Mouse (Mus musculus) forebrain, postnatal 0 days (tissue): ENCODE data around the gene Tnik. TPM values are rescaled to one million over a fixed set of nuclear protein-coding genes. Genes with fewer than 3 reads are reported as not detected.

Experiments used
- ATAC-seq: fragments of 200-750 bp; cut with Nextera tagmentation; 2 replicates; pipeline ENCODE4 v1.8.0; 2017; ENCODE audit warnings: mild to moderate bottlenecking, moderate library complexity
- DNase-seq: peaks from one replicate; pipeline ENCODE4 v3.0.0-alpha.2; 2015
- H3K27ac ChIP-seq: fragments of 300-500 bp; sonication (generic); 2 replicates; pipeline ENCODE4 v1.5.1; 2014; ENCODE audit warnings: low read depth, mild to moderate bottlenecking, antibody characterized with exemption, low read length, moderate library complexity, mixed read lengths
- H3K27me3 ChIP-seq: fragments of 300-500 bp; sonication (generic); 2 replicates; pipeline ENCODE4 v1.6.1; 2014; ENCODE audit warnings: mild to moderate bottlenecking, low read length, mixed read lengths; ENCODE audit not compliant: insufficient read depth
- H3K36me3 ChIP-seq: fragments of 300-500 bp; sonication (generic); 2 replicates; pipeline ENCODE4 v1.6.1; 2014; ENCODE audit warnings: mild to moderate bottlenecking, moderate library complexity; ENCODE audit not compliant: insufficient read depth
- H3K4me1 ChIP-seq: fragments of 300-500 bp; sonication (generic); 2 replicates; pipeline ENCODE4 v1.6.1; 2014; ENCODE audit warnings: antibody characterized with exemption; ENCODE audit not compliant: insufficient read depth
- H3K4me2 ChIP-seq: fragments of 300-500 bp; sonication (generic); 2 replicates; pipeline ENCODE4 v1.6.1; 2014; ENCODE audit warnings: low read depth, mild to moderate bottlenecking, moderate library complexity
- H3K4me3 ChIP-seq: fragments of 300-500 bp; sonication (generic); 2 replicates; pipeline ENCODE4 v1.5.1; 2014; ENCODE audit warnings: low read depth, low read length, mixed read lengths
- H3K9ac ChIP-seq: fragments of 300-500 bp; sonication (generic); 2 replicates; pipeline ENCODE4 v1.6.1; 2014; ENCODE audit warnings: mild to moderate bottlenecking
- H3K9me3 ChIP-seq: fragments of 300-500 bp; sonication (generic); 2 replicates; pipeline ENCODE4 v1.6.1; 2016; ENCODE audit warnings: low read length
- CTCF ChIP-seq: sonication (generic); IDR thresholded peaks from 2 replicates; pipeline ENCODE4 v1.5.1; 2016; ENCODE audit warnings: antibody characterized with exemption, control low read depth, low read depth
- WGBS: fragments of 180-500 bp; shearing (Covaris S2); extraction: QIAGEN DNeasy Blood & Tissue Kit; methylation state at CpG from one replicate; pipeline ENCODE4 v1.1.7; 2014; 5-methylcytosine and 5-hydroxymethylcytosine counted together
- polyA plus RNA-seq: library from polyadenylated mRNA; unstranded; fragments of >200 nt; fragmentation: Nextera tagmentation; extraction: Ambion mirVana; gene quantifications from 2 replicates; pipeline ENCODE4 v1.2.1, GENCODE M21; 2015
- total RNA-seq: library from RNA; depleted of rRNA; stranded (reverse); fragments of >200 nt; gene quantifications from 2 replicates; pipeline ENCODE4 v1.2.3, GENCODE M21; 2014

The Tnik gene
- total and polyA plus RNA-seq, 2 experiments from 2014 or later, result 43.0 to 125 TPM

GRCm38 (mm10) chr3:28643252-28643947, 380.4 kb downstream of the Tnik start:
- H3K27me3 ChIP-seq, result no peaks in the 10 kb centered on the region
- peak; percentile 30; the same call in 1 of the 2 replicates for ATAC-seq
- H3K36me3 ChIP-seq, result peaks cover 30% of the 10 kb centered on the region
- no peak overlapping the region for H3K9ac ChIP-seq
- H3K9me3 ChIP-seq, result no peaks in the 10 kb centered on the region
- no peak for DNase-seq
- no peak for TF ChIP-seq CTCF
- no peak overlapping the region for H3K4me3 ChIP-seq
- H3K4me2 ChIP-seq, result no peak overlapping the region
- H3K27ac ChIP-seq, result no peak overlapping the region
- no peaks in the 10 kb centered on the region for H3K4me1 ChIP-seq
- 79% methylated on average over 9 of the region's 9 CpGs for WGBS

DNA sequence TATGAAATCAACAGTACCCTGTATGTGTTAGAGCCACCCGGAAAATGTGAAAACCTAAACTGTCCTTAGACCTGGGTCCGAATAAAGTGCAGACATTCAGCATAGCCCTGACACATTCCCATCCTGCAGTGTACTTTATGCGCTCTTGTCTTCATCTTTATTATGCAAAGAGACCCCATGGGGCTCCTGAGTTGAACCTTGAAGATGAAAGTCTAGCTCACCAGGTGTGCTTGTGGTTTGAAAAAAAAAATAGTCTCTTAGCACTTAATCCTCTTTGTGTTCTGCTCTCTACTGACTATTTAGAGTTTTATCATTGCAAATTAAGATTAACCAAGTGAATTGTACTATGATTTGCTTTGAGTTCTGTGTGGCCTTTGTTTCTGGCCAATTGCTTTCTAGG, 389.6 kb downstream of the Tnik start:
- ATAC-seq (no peak), DNase-seq (no peak)
- H3K27ac ChIP-seq, result no peak overlapping the region
- 52% methylated on average over 3 of the region's 3 CpGs for WGBS
- peaks cover 65% of the 10 kb centered on the region for H3K36me3 ChIP-seq
- no peak for TF ChIP-seq CTCF
- no peak overlapping the region for H3K9ac ChIP-seq
- no peaks in the 10 kb centered on the region for H3K9me3 ChIP-seq
- H3K4me3 ChIP-seq, result no peak overlapping the region
- H3K4me2 ChIP-seq, result no peak overlapping the region
- H3K27me3 ChIP-seq, result no peaks in the 10 kb centered on the region
- H3K4me1 ChIP-seq, result no peaks in the 10 kb centered on the region

- no peak for DNase-seq
- 77% methylated on average over 3 of the region's 3 CpGs for WGBS
- TF ChIP-seq CTCF, result no peak
These were observed 390.0 kb downstream of the Tnik start for GRCm38 (mm10) chr3:28653043-28653442.

GRCm38 (mm10) chr3:28654740-28655139, 391.7 kb downstream of the Tnik start:
- Histone ChIP-seq H3K27me3 (no peaks in the 10 kb centered on the region), H3K4me2 (no peak overlapping the region), H3K9me3 (no peaks in the 10 kb centered on the region), H3K4me3 (no peak overlapping the region), H3K4me1 (no peaks in the 10 kb centered on the region), H3K27ac (no peak overlapping the region), H3K36me3 (peaks cover 54% of the 10 kb centered on the region), H3K9ac (no peak overlapping the region)
- ATAC-seq (no peak), DNase-seq (no peak)
- TF ChIP-seq CTCF, result no peak

More at GRCm38 (mm10) chr3:28653043-28653442, 390.0 kb downstream of the Tnik start:
- no peak for ATAC-seq
- H3K36me3 ChIP-seq, result peaks cover 66% of the 10 kb centered on the region
- no peaks in the 10 kb centered on the region for H3K9me3 ChIP-seq
- H3K9ac ChIP-seq, result no peak overlapping the region
- no peak overlapping the region for H3K27ac ChIP-seq
- no peak overlapping the region for H3K4me2 ChIP-seq
- no peaks in the 10 kb centered on the region for H3K4me1 ChIP-seq
- H3K4me3 ChIP-seq, result no peak overlapping the region
- no peaks in the 10 kb centered on the region for H3K27me3 ChIP-seq

DNA sequence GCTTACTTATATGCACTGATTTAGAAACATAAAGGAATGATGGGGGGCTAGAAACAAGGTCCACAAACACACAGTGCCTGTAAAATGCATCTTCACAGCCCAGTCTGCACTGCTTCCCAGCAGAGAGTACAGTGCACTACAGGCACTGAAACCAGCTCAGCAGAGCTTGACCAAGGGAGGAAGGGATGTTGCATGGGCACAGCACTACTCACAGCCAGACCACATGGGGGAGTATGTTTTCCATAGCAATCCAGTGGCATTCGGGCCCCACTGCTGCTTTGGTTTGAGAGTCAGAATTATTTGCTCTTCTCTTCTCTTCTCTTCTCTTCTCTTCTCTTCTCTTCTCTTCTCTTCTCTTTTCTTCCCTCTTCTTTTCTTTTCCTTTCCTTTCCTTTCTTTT, 395.3 kb downstream of the Tnik start:
- Histone ChIP-seq H3K27ac (no peak overlapping the region), H3K9ac (no peak overlapping the region), H3K36me3 (peaks cover 47% of the 10 kb centered on the region), H3K4me2 (no peak overlapping the region), H3K9me3 (no peaks in the 10 kb centered on the region), H3K4me3 (no peak overlapping the region), H3K4me1 (no peaks in the 10 kb centered on the region), H3K27me3 (no peaks in the 10 kb centered on the region)
- ATAC-seq (no peak), DNase-seq (no peak)
- TF ChIP-seq CTCF, result peak; percentile 32
- WGBS, result 50% methylated on average over 1 of the region's 1 CpGs

- Histone ChIP-seq H3K27me3 (no peaks in the 10 kb centered on the region), H3K36me3 (no peaks in the 10 kb centered on the region), H3K27ac (no peak overlapping the region), H3K4me3 (no peak overlapping the region), H3K9me3 (no peaks in the 10 kb centered on the region), H3K9ac (no peak overlapping the region), H3K4me1 (no peaks in the 10 kb centered on the region), H3K4me2 (no peak overlapping the region)
- 38% methylated on average over 7 of the region's 7 CpGs for WGBS
- ATAC-seq (peak; percentile 32; the same call in 1 of the 2 replicates), DNase-seq (no peak)
- TF ChIP-seq CTCF, result no peak
These were observed 417.8 kb downstream of the Tnik start for GRCm38 (mm10) chr3:28680851-28681250.

GRCm38 (mm10) chr3:28681866-28682265, 418.9 kb downstream of the Tnik start:
- 64% methylated on average over 6 of the region's 6 CpGs for WGBS
- ATAC-seq, result no peak
- TF ChIP-seq CTCF, result no peak

More at GRCm38 (mm10) chr3:28681866-28682265, 418.9 kb downstream of the Tnik start:
- Histone ChIP-seq H3K4me3 (no peak overlapping the region), H3K9me3 (no peaks in the 10 kb centered on the region), H3K27ac (no peak overlapping the region), H3K4me1 (no peaks in the 10 kb centered on the region), H3K9ac (no peak overlapping the region), H3K36me3 (no peaks in the 10 kb centered on the region), H3K4me2 (no peak overlapping the region), H3K27me3 (no peaks in the 10 kb centered on the region)
- no peak for DNase-seq
